28 mouse cellular contexts compared by ENCODE assay signal in genomic region chr7:67152626-67153025, GRCm38 (mm10).
A peak's percentile ranks its signal among the peaks of the same experiment; 100 is the strongest.
DNase-seq lines count a peak whose midpoint lies in the region; ATAC-seq lines count a peak whose summit lies in the region.
"Had no signal": no experiment of that assay in that cellular context is flagged by ENCODE, and none has a peak within 500 bp of the region (broad histone marks: within the 10 kb centered on the region; RNA-seq: fewer than 3 reads in every experiment).

No protein-coding gene starts in this region.

- H3K27me3 ChIP-seq in hindbrain, embryonic 10.5 days (ENCODE audit: insufficient read depth, poor library complexity, severe bottlenecking) = no peaks in the 10 kb centered on the region
- no peaks in the 10 kb centered on the region for H3K27me3 ChIP-seq in hindbrain, embryonic 16.5 days (replicated peaks; ENCODE audit: control insufficient read depth, insufficient read depth, low read length)
- H3K27me3 ChIP-seq: embryonic facial prominence, embryonic 15.5 days; forebrain, embryonic 13.5 days; hindbrain, embryonic 13.5 days; liver, embryonic 12.5 days had no signal

- H3K9me3 ChIP-seq in hindbrain, embryonic 10.5 days = no peaks in the 10 kb centered on the region
- no peaks in the 10 kb centered on the region for H3K9me3 ChIP-seq in hindbrain, embryonic 16.5 days (ENCODE audit: control insufficient read depth, low read length)
- H3K9me3 ChIP-seq: embryonic facial prominence, embryonic 15.5 days; forebrain, embryonic 13.5 days; hindbrain, embryonic 13.5 days; liver, embryonic 12.5 days had no signal

- no peak for ATAC-seq in hindbrain, embryonic 16.5 days
- no peak for ATAC-seq in frontal cortex, adult (ENCODE audit: low TSS enrichment)
- ATAC-seq: forebrain, embryonic 13.5 days; liver, embryonic 12.5 days; liver, postnatal 0 days; midbrain, embryonic 16.5 days; Patski had no signal

- H3K4me2 ChIP-seq in hindbrain, embryonic 16.5 days (ENCODE audit: low read length) = no peak overlapping the region
- H3K4me2 ChIP-seq: embryonic facial prominence, embryonic 15.5 days; forebrain, embryonic 13.5 days; hindbrain, embryonic 13.5 days; liver, embryonic 12.5 days had no signal

- no peak overlapping the region for H3K9ac ChIP-seq in hindbrain, embryonic 16.5 days (ENCODE audit: low read depth, low read length)
- H3K9ac ChIP-seq: embryonic facial prominence, embryonic 15.5 days; forebrain, embryonic 13.5 days; hindbrain, embryonic 13.5 days; liver, embryonic 12.5 days; liver, postnatal 0 days had no signal

- no peak for DNase-seq in hindbrain, embryonic 10.5 days (ENCODE audit: low spot score)
- DNase-seq in adrenal gland, adult (ENCODE audit: inconsistent age in 2 of 2, low spot score in 1 of 2) = peak; percentile 89 to 90
- peak; percentile 81 for DNase-seq in adrenal gland, adult 8-10 months
- DNase-seq in brain, adult 2 months (ENCODE audit: low read depth, low spot score) = peak; percentile 7
- DNase-seq in cerebellum, postnatal 10 days = no peak
- DNase-seq in right cerebral cortex, postnatal 4 days = no peak
- DNase-seq: cerebellum, adult 8-10 months; cerebellum, postnatal 36 days; embryo, embryonic 11 days; gastrocnemius, postnatal 14 days; heart, postnatal 36 days; kidney, adult 8-10 months; layer of hippocampus, adult 9-11 months; liver, postnatal 0 days; right cerebral cortex, postnatal 25 days; spleen, adult 18-20 months; thymus, postnatal 14 days had no signal

- 57% methylated on average over 3 of the region's 3 CpGs for WGBS in hindbrain, embryonic 10.5 days
- WGBS in hindbrain, embryonic 16.5 days = 30% methylated on average over 3 of the region's 3 CpGs

- H3K36me3 ChIP-seq in hindbrain, embryonic 10.5 days = no peaks in the 10 kb centered on the region
- H3K36me3 ChIP-seq in hindbrain, embryonic 16.5 days (ENCODE audit: control insufficient read depth, insufficient read depth, low read length) = no peaks in the 10 kb centered on the region
- H3K36me3 ChIP-seq: hindbrain, embryonic 13.5 days; liver, embryonic 12.5 days had no signal

- no peak overlapping the region for H3K4me3 ChIP-seq in hindbrain, embryonic 10.5 days
- no peak overlapping the region for H3K4me3 ChIP-seq in hindbrain, embryonic 16.5 days (ENCODE audit: low read length)
- H3K4me3 ChIP-seq: embryonic facial prominence, embryonic 15.5 days; forebrain, embryonic 13.5 days; hindbrain, embryonic 13.5 days; left cerebral cortex, adult 2 months; liver, embryonic 12.5 days had no signal

- H3K4me1 ChIP-seq in hindbrain, embryonic 10.5 days (replicated peaks) = peaks cover 5% of the 10 kb centered on the region
- H3K4me1 ChIP-seq in hindbrain, embryonic 16.5 days (ENCODE audit: control insufficient read depth, insufficient read depth, low read depth, low read length) = no peaks in the 10 kb centered on the region
- H3K4me1 ChIP-seq: embryonic facial prominence, embryonic 15.5 days; forebrain, embryonic 13.5 days; hindbrain, embryonic 13.5 days; liver, embryonic 12.5 days had no signal

- 0 out of 2 replicates have a peak overlapping the region, but pooled peaks have one; percentile 14 for H3K27ac ChIP-seq in hindbrain, embryonic 10.5 days
- no peak overlapping the region for H3K27ac ChIP-seq in hindbrain, embryonic 16.5 days (ENCODE audit: low read depth, low read length)
- H3K27ac ChIP-seq: embryonic facial prominence, embryonic 15.5 days; forebrain, embryonic 13.5 days; hindbrain, embryonic 13.5 days; kidney, postnatal 0 days; left cerebral cortex, adult 2 months; liver, embryonic 12.5 days; macrophage had no signal

Comparison
In these comparisons a context has a peak if more than half of its experiments do, and no peak if none do; other contexts are left out.
1. DNase-seq: peak in adrenal gland, adult (2 of 2), adrenal gland, adult 8-10 months (single experiment) and brain, adult 2 months (single experiment); none in hindbrain, embryonic 10.5 days (single experiment), cerebellum, postnatal 10 days (0 of 2) and right cerebral cortex, postnatal 4 days (single experiment).